Mouse (Mus musculus) activated CD4-positive, CD25-positive, alpha-beta regulatory T cell, adult 9 weeks (primary cell): ENCODE measurements around the gene Slc37a1. TPM values are rescaled to one million over a fixed set of nuclear protein-coding genes. Genes with fewer than 3 reads are reported as not detected.

Experiments used
- polyA plus RNA-seq: library from polyadenylated mRNA; unstranded; fragments of 100-300 nt; shearing (Covaris generic); gene quantifications from one replicate; pipeline ENCODE4 v1.2.1, GENCODE M21; 2017

Gene Slc37a1
- 48.6 TPM for polyA plus RNA-seq

GRCm38 (mm10) chr17:31286492-31286891 is at the start of gene Slc37a1:
TSS of gene Slc37a1 (plus strand) at chr17:31286792.

DNA sequence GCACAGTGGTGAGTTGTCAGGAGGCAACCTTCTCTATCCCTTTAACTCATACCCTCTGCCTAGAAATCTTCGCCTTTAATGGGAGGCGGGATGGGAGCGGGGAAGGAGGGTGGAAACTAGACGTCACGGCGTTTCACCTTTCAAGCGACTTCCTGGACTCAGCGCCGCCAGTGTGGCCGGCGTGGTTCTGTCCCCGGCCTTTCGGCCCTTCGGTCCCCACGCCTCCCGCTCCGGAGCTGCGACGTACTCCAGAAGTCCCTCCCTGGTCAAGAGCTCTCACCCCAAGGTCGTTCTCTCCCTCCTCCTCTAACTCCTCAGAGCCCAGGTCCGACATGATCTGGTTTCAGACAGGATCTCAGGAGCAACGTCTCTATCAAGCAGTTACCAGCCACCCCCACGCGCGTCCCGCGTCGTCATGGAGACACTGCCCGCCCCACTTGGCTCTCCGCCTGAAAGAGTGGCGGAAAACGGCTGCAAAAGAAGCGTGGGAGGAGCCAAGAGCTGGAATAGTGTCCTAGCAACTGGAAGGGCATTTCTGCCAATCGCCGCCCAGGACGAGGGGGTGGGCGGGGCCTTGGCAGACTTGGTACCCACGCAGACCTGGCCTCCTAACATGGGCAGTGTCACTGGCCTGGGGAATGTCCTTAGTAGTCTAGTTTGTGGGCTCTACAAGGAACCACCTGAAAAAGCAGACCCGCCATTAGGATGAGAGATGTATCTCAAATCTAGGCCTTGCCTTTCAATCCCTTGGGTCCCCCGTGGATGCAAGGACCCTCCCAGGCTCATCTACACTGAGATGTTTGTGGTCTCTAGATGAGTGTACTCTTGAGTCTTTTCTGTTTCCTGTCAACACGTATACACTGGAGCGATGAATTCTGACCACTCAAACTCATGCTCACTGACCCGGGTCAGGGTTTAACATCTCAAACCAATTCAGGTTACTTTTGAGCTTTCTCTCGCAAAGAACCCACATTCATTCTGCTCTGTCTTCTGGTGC is 9.4 kb upstream of the Slc37a1 start, which contains the start of gene Rsph1:
Gene Rsph1 (minus strand): TSS at position 462 of the 997 bp plus-strand sequence.

GRCm38 (mm10) chr17:31385671-31386665 is 99.4 kb downstream of the Slc37a1 start, which contains the start of gene Pde9a:
TSS of gene Pde9a (plus strand) at chr17:31386210.

Other genes starting within 250 kb of the Slc37a1 start
- gene Abcg1, start 229.1 kb upstream of the Slc37a1 start, polyA plus RNA-seq: 65.7 TPM
- not detected for gene Tff3, start 157.1 kb upstream of the Slc37a1 start, polyA plus RNA-seq
- not detected for gene Tff2, start 142.5 kb upstream of the Slc37a1 start, polyA plus RNA-seq
- not detected for gene Tff1, start 121.5 kb upstream of the Slc37a1 start, polyA plus RNA-seq
- 1.1 TPM for gene Tmprss3, start 87.8 kb upstream of the Slc37a1 start, polyA plus RNA-seq
- 297 TPM for gene Ubash3a, start 78.9 kb upstream of the Slc37a1 start, polyA plus RNA-seq
- 1.9 TPM for gene Rsph1, start 9.4 kb upstream of the Slc37a1 start, polyA plus RNA-seq
- gene Pde9a, start 99.4 kb downstream of the Slc37a1 start, polyA plus RNA-seq: not detected
- gene Wdr4, start 233.2 kb downstream of the Slc37a1 start, polyA plus RNA-seq: 28.3 TPM
- 270 TPM for gene Ndufv3, start 233.3 kb downstream of the Slc37a1 start, polyA plus RNA-seq